Mouse (Mus musculus): ENCODE measurements around the gene Cntnap1. TPM values are rescaled to one million over a fixed set of nuclear protein-coding genes. Genes with fewer than 3 reads are reported as not detected.
A peak's percentile ranks its signal among the peaks of the same experiment; 100 is the strongest.

Gene Cntnap1
- total RNA-seq, 2 experiments from 2014 or later, result 154 to 162 TPM

GRCm38 (mm10) chr11:101182771-101183517, 12.6 kb downstream of the Cntnap1 start:
- DNase-seq (ENCODE audit: low spot score in 2 of 2), result no peak

GRCm38 (mm10) chr11:101184984-101185383, 14.7 kb downstream of the Cntnap1 start:
- no peak for DNase-seq (ENCODE audit: low spot score in 2 of 2)

GRCm38 (mm10) chr11:101185441-101185840, 15.1 kb downstream of the Cntnap1 start:
- DNase-seq (ENCODE audit: low spot score in 2 of 2), result no peak

GRCm38 (mm10) chr11:101186526-101187247, 16.4 kb downstream of the Cntnap1 start:
- DNase-seq (ENCODE audit: low spot score in 2 of 2), result no peak

GRCm38 (mm10) chr11:101187541-101187940, 17.2 kb downstream of the Cntnap1 start:
- DNase-seq (ENCODE audit: low spot score in 2 of 2), result no peak

GRCm38 (mm10) chr11:101188166-101188805, 18.0 kb downstream of the Cntnap1 start:
- no peak for DNase-seq (ENCODE audit: low spot score in 2 of 2)

GRCm38 (mm10) chr11:101189495-101190180, 19.3 kb downstream of the Cntnap1 start:
- peak in 1 of 2 experiments; percentile 71 for DNase-seq (ENCODE audit: low spot score in 2 of 2)

- no peak for DNase-seq (ENCODE audit: low spot score in 2 of 2)
These were observed 20.0 kb downstream of the Cntnap1 start for GRCm38 (mm10) chr11:101190181-101190912.

- peak in 1 of 2 experiments; percentile 56 for DNase-seq (ENCODE audit: low spot score in 2 of 2)
These were observed 20.9 kb downstream of the Cntnap1 start for GRCm38 (mm10) chr11:101190913-101191907.

- no peak for DNase-seq (ENCODE audit: low spot score in 2 of 2)
These were observed 21.7 kb downstream of the Cntnap1 start for GRCm38 (mm10) chr11:101191919-101192470.

GRCm38 (mm10) chr11:101192646-101193045, 22.3 kb downstream of the Cntnap1 start:
- DNase-seq (ENCODE audit: low spot score in 2 of 2), result no peak

GRCm38 (mm10) chr11:101193076-101193475, 22.8 kb downstream of the Cntnap1 start:
- DNase-seq (ENCODE audit: low spot score in 2 of 2), result no peak

GRCm38 (mm10) chr11:101194137-101194536, 23.8 kb downstream of the Cntnap1 start:
- no peak for DNase-seq (ENCODE audit: low spot score in 2 of 2)

GRCm38 (mm10) chr11:101194643-101195042, 24.3 kb downstream of the Cntnap1 start:
- no peak for DNase-seq (ENCODE audit: low spot score in 2 of 2)

- DNase-seq (ENCODE audit: low spot score in 2 of 2), result no peak
These were observed 24.8 kb downstream of the Cntnap1 start for GRCm38 (mm10) chr11:101195101-101195500.

GRCm38 (mm10) chr11:101195571-101195970, 25.2 kb downstream of the Cntnap1 start:
- DNase-seq (ENCODE audit: low spot score in 2 of 2), result no peak

- no peak for DNase-seq (ENCODE audit: low spot score in 2 of 2)
These were observed 25.9 kb downstream of the Cntnap1 start for GRCm38 (mm10) chr11:101196175-101196574.

- DNase-seq (ENCODE audit: low spot score in 2 of 2), result no peak
These were observed 29.2 kb downstream of the Cntnap1 start for GRCm38 (mm10) chr11:101199555-101199954.

- DNase-seq (ENCODE audit: low spot score in 2 of 2), result peak in 1 of 2 experiments; percentile 66
These were observed 30.7 kb downstream of the Cntnap1 start for GRCm38 (mm10) chr11:101200986-101201385.
